Mouse (Mus musculus): ENCODE measurements around the gene Cklf.

DNA sequence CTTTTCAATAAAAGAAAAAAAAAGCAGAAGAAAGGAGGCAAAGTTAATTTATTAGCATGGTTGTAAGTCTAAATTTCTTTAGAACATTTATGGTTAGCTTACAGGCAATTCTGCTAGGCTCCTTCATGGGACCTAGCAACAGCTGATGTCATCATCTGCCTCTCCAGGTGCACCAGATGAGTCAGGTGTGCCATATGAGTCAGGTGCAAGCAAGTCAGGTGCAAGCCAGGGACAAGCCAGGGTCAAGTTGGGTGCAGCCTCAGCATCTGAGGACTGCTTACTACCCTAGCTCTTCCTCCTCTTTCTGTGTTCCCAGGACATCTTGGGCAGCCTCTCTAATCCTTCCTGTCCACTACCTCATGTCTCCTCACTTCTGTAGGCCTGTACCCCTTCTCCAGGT lies 17.7 kb downstream of the Cklf start:
- TF ChIP-seq POLR2A (IDR thresholded peaks at IDR 0.05; ENCODE audit: borderline replicate concordance, insufficient read depth, low read length) (no peak), CTCF (IDR thresholded peaks at IDR 0.05; ENCODE audit: borderline replicate concordance, insufficient read depth, low read depth, low read length) (no peak)

All from cerebellum, adult 2 months (tissue).